Mouse (Mus musculus) ES-Bruce4 (cell line): ENCODE data around the gene Hsd17b1. TPM values are rescaled to one million over a fixed set of nuclear protein-coding genes. Genes with fewer than 3 reads are reported as not detected.

ENCODE experiments used
- H3K27ac ChIP-seq: 2 replicates; pipeline ENCODE4 v1.5.1; 2012; ENCODE audit warnings: low read length, inconsistent platforms; ENCODE audit not compliant: insufficient read depth
- H3K27me3 ChIP-seq: 2 replicates; pipeline ENCODE4 v1.6.1; 2012; ENCODE audit warnings: mild to moderate bottlenecking, low read length, inconsistent platforms; ENCODE audit not compliant: control insufficient read depth, poor library complexity, insufficient read depth, severe bottlenecking
- H3K36me3 ChIP-seq: 2 replicates; pipeline ENCODE4 v1.6.1; 2012; ENCODE audit warnings: inconsistent platforms, mild to moderate bottlenecking, low read length, moderate library complexity; ENCODE audit not compliant: control insufficient read depth, poor library complexity, insufficient read depth, severe bottlenecking
- H3K4me1 ChIP-seq: one replicate; pipeline ENCODE4 v1.8.1; 2011; ENCODE audit warnings: low read length; ENCODE audit not compliant: control insufficient read depth, insufficient read depth
- H3K4me3 ChIP-seq: 2 replicates; pipeline ENCODE4 v1.5.1; 2011; ENCODE audit warnings: low read depth, mild to moderate bottlenecking, low read length
- H3K9ac ChIP-seq: 2 replicates; pipeline ENCODE4 v1.6.1; 2012; ENCODE audit warnings: low read depth, mild to moderate bottlenecking, inconsistent platforms; ENCODE audit not compliant: poor library complexity, severe bottlenecking
- H3K9me3 ChIP-seq: replicated peaks from 2 replicates; pipeline ENCODE4 v1.6.1; 2012; ENCODE audit warnings: mild to moderate bottlenecking, low read length, inconsistent platforms; ENCODE audit not compliant: control insufficient read depth, poor library complexity, insufficient read depth, severe bottlenecking
- CTCF ChIP-seq: IDR thresholded peaks from one replicate; pipeline ENCODE4 v1.8.1; 2011; ENCODE audit warnings: low read depth, low read length
- EP300 ChIP-seq: IDR thresholded peaks from 2 replicates; pipeline ENCODE4 v1.6.1; 2011; ENCODE audit warnings: low read depth, low read length; ENCODE audit not compliant: insufficient read depth
- POLR2A ChIP-seq: IDR thresholded peaks from one replicate; pipeline ENCODE4 v1.8.1; 2011; ENCODE audit warnings: low read length; ENCODE audit not compliant: insufficient read depth
- polyA plus RNA-seq: library from polyadenylated mRNA; stranded (reverse); fragments of >200 nt; gene quantifications from 2 replicates; pipeline ENCODE4 v1.2.4, GENCODE M21; 2011; ENCODE audit warnings: low read depth; ENCODE audit not compliant: missing spikeins, insufficient read depth, insufficient read length

Gene Hsd17b1
- polyA plus RNA-seq, 1 experiment = 1.0 TPM

DNA sequence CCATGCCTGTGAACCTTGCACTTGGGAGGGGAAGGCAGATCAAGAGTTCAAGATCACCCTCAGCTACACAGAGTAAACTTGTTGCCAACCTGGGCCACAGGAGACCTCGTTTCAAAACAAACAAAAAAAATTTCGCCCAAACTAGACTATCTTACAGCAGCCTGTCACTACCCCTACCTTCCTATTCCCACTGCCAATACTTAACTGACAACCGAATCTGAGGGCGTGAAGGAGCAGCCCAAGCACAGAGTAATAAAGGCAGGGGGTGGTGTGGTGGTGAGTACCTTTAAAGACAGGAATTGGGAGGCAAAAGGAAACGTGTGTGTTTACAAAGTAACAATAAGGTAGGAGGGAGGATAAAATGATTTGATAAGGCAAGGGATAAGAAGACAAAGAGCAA is 32.5 kb downstream of the Hsd17b1 start:
- no peaks in the 10 kb centered on the region for H3K36me3 ChIP-seq
- no peak overlapping the region for H3K4me3 ChIP-seq
- H3K27me3 ChIP-seq = no peaks in the 10 kb centered on the region
- H3K27ac ChIP-seq = no peak overlapping the region
- H3K4me1 ChIP-seq = no peaks in the 10 kb centered on the region
- no peaks in the 10 kb centered on the region; the same call in 1 of the 2 replicates for H3K9me3 ChIP-seq
- no peak overlapping the region for H3K9ac ChIP-seq
- TF ChIP-seq CTCF (no peak), EP300 (no peak), POLR2A (no peak)

- H3K27me3 ChIP-seq = no peaks in the 10 kb centered on the region
- no peak overlapping the region for H3K9ac ChIP-seq
- no peaks in the 10 kb centered on the region for H3K36me3 ChIP-seq
- no peak overlapping the region for H3K4me3 ChIP-seq
- H3K9me3 ChIP-seq = no peaks in the 10 kb centered on the region; the same call in 1 of the 2 replicates
- no peaks in the 10 kb centered on the region for H3K4me1 ChIP-seq
- H3K27ac ChIP-seq = no peak overlapping the region
- TF ChIP-seq POLR2A (no peak), EP300 (no peak), CTCF (no peak)
These were observed 33.0 kb downstream of the Hsd17b1 start for GRCm38 (mm10) chr11:101111178-101111577.

GRCm38 (mm10) chr11:101112186-101112585 is 34.0 kb downstream of the Hsd17b1 start:
- Histone ChIP-seq H3K27ac (no peak overlapping the region), H3K4me1 (no peaks in the 10 kb centered on the region), H3K9me3 (no peaks in the 10 kb centered on the region; the same call in 1 of the 2 replicates), H3K4me3 (no peak overlapping the region), H3K9ac (no peak overlapping the region), H3K36me3 (no peaks in the 10 kb centered on the region), H3K27me3 (no peaks in the 10 kb centered on the region)
- TF ChIP-seq EP300 (no peak), POLR2A (no peak), CTCF (no peak)

GRCm38 (mm10) chr11:101115564-101115963 is 37.4 kb downstream of the Hsd17b1 start:
- Histone ChIP-seq H3K27me3 (no peaks in the 10 kb centered on the region), H3K36me3 (no peaks in the 10 kb centered on the region), H3K4me1 (no peaks in the 10 kb centered on the region), H3K4me3 (no peak overlapping the region), H3K27ac (no peak overlapping the region), H3K9me3 (no peaks in the 10 kb centered on the region; the same call in 1 of the 2 replicates), H3K9ac (no peak overlapping the region)
- TF ChIP-seq POLR2A (no peak), EP300 (no peak), CTCF (no peak)

DNA sequence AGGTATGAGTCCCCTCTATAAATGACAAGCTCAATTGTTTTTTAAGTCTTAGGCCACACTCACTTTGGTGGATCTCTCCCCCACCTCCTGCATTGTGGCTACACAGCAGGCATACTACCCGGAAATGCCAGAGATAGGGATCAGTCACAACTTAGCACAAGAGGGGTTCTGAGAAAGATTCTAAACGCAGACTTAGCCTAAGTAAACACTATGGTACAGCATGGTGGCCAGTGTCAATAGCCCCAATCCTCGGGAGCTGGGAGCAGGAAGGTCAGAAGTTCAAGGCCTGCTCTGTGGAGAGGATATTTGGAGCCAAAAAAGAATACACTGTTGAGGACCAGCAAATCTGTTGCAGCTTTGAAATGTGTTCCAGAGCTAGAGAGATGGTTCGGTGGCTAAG is 39.9 kb downstream of the Hsd17b1 start:
- Histone ChIP-seq H3K9me3 (no peaks in the 10 kb centered on the region), H3K27ac (no peak overlapping the region), H3K27me3 (no peaks in the 10 kb centered on the region), H3K36me3 (0 out of 2 replicates have a peak, but pooled peaks cover 2% of the 10 kb centered on the region), H3K4me1 (no peaks in the 10 kb centered on the region), H3K9ac (no peak overlapping the region), H3K4me3 (no peak overlapping the region)
- TF ChIP-seq CTCF = no peak
- no peak for TF ChIP-seq POLR2A
- TF ChIP-seq EP300 = no peak

DNA sequence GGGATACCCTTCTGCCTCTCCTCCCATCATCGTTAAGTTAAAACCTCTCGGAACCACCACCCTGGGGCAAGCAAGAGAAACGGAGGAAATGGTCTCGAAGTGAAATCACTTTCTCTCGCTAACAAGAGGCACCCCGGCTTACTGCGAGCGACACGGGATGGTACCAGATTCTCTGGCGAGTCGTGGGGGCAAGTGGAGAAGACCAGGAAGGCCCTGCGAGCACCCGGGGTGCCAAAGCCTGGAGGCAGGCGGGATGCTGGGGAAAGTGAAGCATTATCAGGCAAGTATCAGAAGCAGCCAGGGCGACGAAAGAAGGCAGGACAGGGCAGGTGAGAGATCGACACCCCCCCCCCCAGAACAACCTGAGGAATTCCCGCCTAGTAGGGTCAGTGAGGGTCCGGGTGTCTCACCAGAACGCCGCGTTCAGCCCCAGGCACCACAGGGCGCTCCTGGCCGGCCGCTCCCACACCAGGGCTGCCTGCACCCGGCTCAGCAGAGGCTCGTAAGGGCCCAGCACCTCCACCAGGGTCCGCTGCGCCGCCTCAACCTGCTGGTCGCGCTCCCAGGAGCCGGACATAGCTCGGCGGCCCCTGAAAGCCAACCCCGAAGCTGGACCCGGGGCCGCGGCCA is 41.0 kb downstream of the Hsd17b1 start:
- Histone ChIP-seq H3K9me3 (no peaks in the 10 kb centered on the region), H3K9ac (peak overlapping the region; percentile 87), H3K36me3 (0 out of 2 replicates have a peak, but pooled peaks cover 2% of the 10 kb centered on the region), H3K27me3 (no peaks in the 10 kb centered on the region), H3K4me1 (no peaks in the 10 kb centered on the region), H3K4me3 (peak overlapping the region; percentile 96), H3K27ac (no peak overlapping the region)
- TF ChIP-seq CTCF = no peak
- no peak for TF ChIP-seq EP300
- no peak for TF ChIP-seq POLR2A
